Mouse (Mus musculus) R1 (cell line): ENCODE data around the gene Ero1lb.

Experiments used
- DNase-seq: peaks from one replicate; pipeline ENCODE4 v3.0.0-alpha.2; 2018; ENCODE audit warnings: low read depth, low spot score

The Ero1lb gene

GRCm38 (mm10) chr13:12565621-12566390, at the start of gene Ero1lb:
Gene Ero1lb (plus strand): TSS chr13:12565874.
- DNase-seq: peak; percentile 99

DNA sequence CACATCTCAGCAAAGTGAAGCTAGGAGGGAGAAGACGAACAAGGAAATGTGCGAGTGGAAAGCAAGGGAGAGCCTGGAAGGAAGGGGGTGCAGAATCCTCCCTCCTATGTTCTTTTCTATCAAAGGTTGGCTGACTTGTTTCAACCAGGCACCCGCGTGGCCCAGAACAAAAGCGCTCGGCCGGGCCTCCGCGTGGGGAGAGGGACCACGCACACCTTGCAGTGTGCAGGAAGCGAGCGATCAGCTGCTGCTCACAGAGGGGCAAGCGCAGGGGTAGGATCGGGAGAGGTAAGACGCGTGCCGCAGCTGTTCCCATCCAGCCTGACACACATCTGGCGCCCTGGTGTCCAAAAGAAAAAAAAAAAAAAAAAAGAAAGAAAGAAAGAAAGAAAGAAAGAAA, 46.3 kb upstream of the Ero1lb start:
- peak; percentile 29 for DNase-seq

GRCm38 (mm10) chr13:12519955-12520584, 45.6 kb upstream of the Ero1lb start, which contains the start of gene Edaradd:
Gene Edaradd (minus strand): TSS chr13:12520438.
- DNase-seq: peak; percentile 67

GRCm38 (mm10) chr13:12522346-12522745, 43.3 kb upstream of the Ero1lb start:
- DNase-seq: no peak

DNA sequence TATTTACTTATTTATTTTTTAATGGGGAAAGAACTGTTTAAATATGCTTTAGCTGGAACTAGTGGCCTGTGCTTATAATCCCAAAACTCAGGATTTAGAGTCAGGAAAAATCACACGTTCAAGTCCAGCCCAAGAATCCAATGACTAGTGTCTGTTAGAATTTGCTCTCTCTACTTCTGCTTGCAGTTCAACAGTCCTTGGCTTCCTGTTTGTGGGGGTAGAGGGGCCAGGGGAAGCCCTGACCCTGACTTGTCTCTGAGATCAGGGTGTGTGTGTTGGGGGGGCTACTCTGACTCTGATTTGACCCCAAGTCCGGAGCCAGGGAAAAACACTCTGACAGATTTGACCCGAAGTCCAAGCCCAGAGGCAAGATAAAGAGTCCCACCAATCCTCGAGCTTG, 40.0 kb upstream of the Ero1lb start:
- no peak for DNase-seq

DNA sequence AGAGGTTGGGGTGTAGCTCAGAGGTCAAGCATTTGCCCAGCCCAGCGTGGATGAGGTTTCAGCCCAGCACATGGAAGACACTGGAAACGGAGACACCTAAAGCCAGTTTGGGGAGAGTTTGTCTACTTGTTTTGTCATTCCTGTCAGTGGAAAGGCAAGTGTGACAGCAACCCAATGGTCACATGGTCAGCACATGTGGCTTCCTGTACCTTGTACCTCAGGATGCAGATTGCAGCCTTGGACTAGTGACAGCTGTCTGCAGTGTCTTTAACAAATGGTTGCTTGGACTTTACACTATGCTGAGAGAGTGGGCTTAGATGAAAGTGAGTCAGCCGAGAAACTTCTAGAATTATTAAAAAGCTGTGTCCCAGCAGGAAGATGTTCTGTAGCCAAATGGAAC, 31.0 kb upstream of the Ero1lb start:
- no peak for DNase-seq

DNA sequence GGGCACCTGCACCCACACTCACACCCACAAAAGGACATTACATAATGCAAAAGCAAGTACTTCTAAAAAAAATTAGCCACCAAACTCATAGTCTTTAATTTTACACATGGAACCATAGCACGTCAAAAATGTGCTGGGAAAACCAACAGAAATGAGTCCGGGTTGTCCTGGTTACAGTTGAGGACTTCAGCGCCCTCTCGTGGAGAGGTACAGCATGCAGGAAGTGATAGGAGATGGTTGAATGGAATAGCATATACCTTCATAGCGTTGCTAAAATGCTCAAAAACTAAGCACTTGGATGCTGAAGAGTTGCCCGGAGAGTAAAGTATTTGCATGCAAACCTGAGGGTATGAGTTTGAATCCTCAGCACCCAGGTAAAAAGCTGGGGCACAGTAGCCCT, 27.7 kb upstream of the Ero1lb start:
- peak; percentile 75 for DNase-seq

DNA sequence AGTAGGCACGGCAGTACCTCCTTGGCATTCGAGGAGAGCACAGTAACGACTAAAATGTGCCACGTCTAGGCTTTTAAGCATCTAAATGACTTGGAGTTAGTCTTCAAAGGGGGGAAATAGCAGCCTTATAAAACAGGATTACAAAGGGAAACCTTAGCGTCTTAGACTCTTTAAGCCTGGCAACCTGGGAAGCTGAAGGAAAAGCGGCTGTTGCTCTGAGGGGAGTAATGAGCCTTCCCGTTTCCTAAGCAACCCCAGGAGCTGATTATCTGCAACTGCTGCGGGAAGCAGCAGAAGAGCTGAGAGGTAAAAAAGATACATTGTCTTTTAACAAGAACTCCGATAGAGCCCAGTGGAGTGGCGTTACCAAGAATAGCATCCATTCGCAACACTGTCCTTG, 26.0 kb upstream of the Ero1lb start:
- no peak for DNase-seq

DNA sequence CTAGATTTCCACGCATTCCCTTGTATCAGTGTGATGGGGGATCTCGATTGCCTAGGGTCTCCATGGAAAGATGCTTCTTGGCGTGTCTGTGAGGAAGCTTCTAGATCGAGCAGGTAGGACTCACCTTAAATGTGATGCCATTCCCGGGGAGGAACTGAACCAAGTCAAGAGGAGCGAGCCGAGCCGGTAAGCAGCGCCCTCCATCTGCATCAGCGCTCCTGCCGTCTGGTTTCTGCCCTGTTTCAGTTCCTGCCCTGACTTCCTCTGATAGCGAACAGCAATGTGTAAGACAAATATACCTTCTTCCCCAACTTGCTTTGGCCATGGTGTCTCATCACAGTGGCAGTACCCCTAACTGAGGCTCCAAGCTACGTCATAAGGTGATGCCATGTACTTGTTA, 25.6 kb upstream of the Ero1lb start:
- DNase-seq: no peak

DNA sequence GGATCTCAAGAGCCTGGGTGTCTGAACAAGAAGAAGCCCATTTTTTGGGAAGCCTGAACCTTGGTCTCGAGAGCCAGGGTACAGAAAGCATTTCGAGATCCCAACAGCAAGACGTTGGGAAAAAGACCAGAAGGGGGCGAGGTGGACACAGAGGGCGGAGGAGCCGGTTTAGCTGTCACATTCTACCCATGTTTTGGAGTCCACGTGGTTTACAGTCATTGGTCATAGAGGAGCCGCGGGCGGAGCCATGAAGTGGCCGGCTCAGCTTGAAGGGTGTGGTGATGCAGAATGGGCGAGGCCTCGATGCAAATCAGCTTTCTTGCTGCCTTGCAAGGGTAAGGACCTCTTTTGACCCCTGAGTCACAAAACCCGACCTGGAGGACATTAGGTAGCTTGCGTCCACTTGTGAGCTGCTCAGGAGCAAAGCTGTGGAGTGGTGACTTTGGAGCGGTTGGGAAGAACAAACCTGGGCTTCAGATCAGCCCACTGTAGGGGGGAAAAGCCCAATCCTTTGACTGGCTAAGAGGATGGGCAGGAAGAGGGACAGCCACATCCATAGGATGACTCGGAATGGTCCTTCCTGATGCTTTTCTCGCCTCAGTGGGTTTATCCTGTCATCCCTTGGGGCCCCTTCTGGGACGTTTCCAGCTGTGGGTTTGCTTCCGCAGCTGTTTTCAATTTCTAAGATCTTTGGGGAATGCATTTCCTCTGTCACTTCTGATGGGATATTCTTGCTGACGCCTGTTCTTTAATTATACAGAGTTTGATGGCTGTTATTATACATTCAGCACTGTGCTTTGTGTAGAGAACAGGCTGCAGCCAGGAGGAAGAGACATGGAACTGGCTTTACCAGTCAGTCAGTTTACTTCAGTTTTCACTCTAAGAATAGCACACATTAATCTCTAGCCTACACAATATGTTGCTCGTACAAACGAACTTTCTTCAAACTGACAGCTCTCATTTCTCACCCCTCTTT, 23.4 kb upstream of the Ero1lb start:
- peak; percentile 90 for DNase-seq

- no peak for DNase-seq
Observed at GRCm38 (mm10) chr13:12543246-12543645, 22.4 kb upstream of the Ero1lb start.

DNA sequence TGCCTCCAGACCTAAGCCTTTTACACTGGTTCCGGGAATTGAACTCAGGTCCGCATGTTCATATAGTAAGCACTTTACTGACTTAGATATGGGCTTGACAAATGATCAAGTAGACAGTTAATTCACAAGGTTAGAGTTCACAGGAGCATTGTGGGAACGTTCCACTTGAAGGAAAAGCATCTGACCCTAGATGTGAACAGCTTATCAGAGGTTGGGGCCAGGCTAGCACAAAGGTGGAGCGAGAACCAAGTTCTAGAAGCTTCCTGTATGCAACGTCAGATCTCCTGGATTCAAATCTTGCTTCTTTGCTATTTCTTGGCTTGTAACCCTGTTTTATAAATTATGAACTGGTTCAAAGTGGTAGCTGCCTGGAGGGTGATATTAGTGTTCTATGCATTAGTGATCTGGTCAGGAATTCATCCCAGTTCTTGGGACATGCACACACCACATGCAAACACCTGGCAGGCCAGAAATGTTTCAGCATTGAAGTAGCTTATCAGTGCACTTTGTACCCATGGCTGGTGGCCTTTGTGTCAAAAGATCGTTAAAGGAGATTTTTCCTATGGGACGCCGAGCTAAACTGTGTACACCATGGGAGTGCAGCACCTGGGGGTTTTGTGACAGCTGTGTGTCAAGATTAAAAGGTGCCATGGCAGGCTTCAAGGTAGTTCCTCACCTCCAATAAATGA, 21.6 kb upstream of the Ero1lb start:
- DNase-seq: no peak

DNA sequence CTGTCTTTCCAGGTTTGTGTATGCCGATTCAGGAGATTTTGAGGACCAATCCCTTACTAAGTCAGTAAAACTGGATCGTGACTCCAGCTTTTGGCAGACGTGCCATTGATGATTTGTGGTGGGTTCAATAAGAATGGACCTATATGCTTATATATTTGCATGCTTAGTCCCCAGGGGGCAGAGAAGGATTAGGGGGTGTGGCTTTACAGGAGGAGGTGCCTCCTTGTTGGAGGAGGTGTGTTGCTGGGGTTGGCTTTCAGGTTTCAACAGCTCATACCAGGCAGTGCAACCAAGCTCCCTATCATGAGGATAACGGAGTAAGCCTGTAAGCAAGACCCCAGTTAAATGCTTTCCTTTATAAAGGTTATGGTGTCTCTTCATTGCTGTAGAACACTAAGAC, 11.5 kb upstream of the Ero1lb start:
- DNase-seq: peak; percentile 14

- DNase-seq: no peak
Observed at GRCm38 (mm10) chr13:12559044-12559443, 6.6 kb upstream of the Ero1lb start.

- DNase-seq: no peak
Observed at GRCm38 (mm10) chr13:12559462-12560120, 6.1 kb upstream of the Ero1lb start.

DNA sequence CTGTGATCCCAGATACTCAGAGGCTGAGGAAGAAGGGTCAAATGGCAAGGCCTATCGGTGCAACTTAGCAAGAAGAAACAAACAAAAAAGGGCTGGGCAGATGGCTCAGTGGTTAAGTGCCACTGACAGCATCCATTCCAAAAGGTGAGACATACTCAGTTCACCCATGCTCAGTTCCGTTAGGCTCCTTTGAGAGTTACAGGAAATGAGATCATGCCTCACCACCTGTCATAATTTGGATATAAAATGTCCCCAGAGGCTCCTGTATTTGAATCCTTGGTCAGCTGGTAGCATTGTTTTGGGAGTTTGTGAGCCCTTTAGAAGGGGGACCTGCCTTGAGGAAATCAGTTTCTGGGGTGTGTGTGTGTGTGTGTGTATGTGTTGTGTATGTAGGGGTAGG, 3.9 kb upstream of the Ero1lb start:
- DNase-seq: no peak

DNA sequence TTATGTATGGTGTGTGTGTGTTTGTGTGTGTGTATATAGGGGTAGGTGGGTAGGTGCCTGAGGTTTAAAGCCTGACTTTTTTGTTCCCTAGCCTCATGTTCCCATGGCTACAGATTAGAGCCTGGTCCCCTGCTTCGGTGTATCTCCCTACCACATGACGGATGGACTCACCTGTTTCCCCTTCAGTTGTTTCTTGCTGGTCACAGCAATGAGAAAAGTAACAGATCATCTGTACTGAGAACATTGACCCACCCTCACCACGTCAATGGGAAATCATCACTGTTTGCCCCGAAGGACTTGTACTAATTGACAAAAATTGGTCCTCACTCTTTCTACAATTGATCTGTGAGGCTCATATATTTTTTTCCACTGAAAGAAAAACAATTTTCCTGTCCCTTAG, 3.4 kb upstream of the Ero1lb start:
- DNase-seq: no peak

DNA sequence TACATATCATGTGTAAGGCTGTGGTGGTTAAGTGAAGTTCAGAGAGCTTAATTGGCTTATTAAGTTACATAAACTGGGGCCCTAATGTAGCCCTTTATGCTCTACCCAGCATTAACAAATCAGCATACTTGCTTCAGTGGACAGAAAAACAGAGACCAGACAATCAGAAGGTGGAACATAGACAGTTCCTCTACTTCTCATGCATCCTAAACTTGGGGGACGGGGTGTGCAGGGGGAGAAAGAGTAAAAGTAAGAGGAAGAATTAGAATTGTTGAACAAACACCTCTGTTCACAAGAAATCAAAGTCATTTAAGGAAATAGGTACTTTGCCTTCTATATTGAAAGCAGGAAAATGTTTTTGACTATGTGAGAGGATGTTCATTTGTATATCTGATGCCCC, 2.3 kb downstream of the Ero1lb start:
- no peak for DNase-seq

GRCm38 (mm10) chr13:12568597-12569469, 3.2 kb downstream of the Ero1lb start:
- no peak for DNase-seq

DNA sequence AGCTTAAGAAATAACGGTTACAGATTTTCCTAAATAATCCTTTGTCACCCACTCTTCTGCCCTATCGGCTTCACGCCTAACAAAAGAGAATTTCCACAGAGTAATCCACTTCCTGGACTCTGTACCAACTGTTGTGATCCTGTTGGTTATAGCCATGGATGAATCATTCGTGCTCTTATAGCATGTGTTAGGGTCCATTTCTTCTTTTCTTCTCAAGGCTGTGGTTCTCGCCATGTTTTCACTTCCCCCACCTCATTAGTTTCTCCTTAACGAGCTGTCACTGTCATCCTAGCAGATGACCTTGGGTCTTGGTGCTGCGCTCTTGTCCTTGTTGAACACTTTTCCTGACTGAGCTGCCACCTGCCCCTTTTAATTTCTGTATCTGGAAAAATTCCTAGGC, 4.1 kb downstream of the Ero1lb start:
- no peak for DNase-seq
